Mouse (Mus musculus) embryonic facial prominence, embryonic 14.5 days (tissue): Measurements from ENCODE around the gene Ribc2. TPM values are rescaled to one million over a fixed set of nuclear protein-coding genes. Genes with fewer than 3 reads are reported as not detected.
A peak's percentile ranks its signal among the peaks of the same experiment; 100 is the strongest.

Experiments used
- ATAC-seq: fragments of 200-750 bp; cut with Nextera tagmentation; 2 replicates; pipeline ENCODE4 v1.8.0; 2017; ENCODE audit warnings: low read depth, moderate number of reproducible peaks, moderate TSS enrichment
- DNase-seq: peaks from one replicate; pipeline ENCODE4 v3.0.0-alpha.2; 2015; ENCODE audit warnings: low spot score
- H3K27ac ChIP-seq: fragments of 300-500 bp; sonication (generic); replicated peaks from 2 replicates; pipeline ENCODE4 v1.5.1; 2014; ENCODE audit warnings: low read depth, mild to moderate bottlenecking, low read length, moderate library complexity
- H3K27me3 ChIP-seq: fragments of 300-500 bp; sonication (generic); replicated peaks from 2 replicates; pipeline ENCODE4 v1.6.1; 2014; ENCODE audit warnings: low read length; ENCODE audit not compliant: control insufficient read depth, insufficient read depth
- H3K36me3 ChIP-seq: fragments of 300-500 bp; sonication (generic); 2 replicates; pipeline ENCODE4 v1.6.1; 2014; ENCODE audit warnings: low read length, mixed read lengths; ENCODE audit not compliant: control insufficient read depth, insufficient read depth
- H3K4me1 ChIP-seq: fragments of 300-500 bp; sonication (generic); 2 replicates; pipeline ENCODE4 v1.6.1; 2014; ENCODE audit warnings: antibody characterized with exemption, low read length; ENCODE audit not compliant: control insufficient read depth, insufficient read depth
- H3K4me2 ChIP-seq: fragments of 300-500 bp; sonication (generic); 2 replicates; pipeline ENCODE4 v1.6.1; 2014; ENCODE audit warnings: low read depth, mild to moderate bottlenecking, low read length, moderate library complexity, mixed read lengths
- H3K4me3 ChIP-seq: fragments of 300-500 bp; sonication (generic); 2 replicates; pipeline ENCODE4 v1.5.1; 2014; ENCODE audit warnings: low read depth, mild to moderate bottlenecking, low read length
- H3K9ac ChIP-seq: fragments of 300-500 bp; sonication (generic); 2 replicates; pipeline ENCODE4 v1.6.1; 2014; ENCODE audit warnings: low read depth, mild to moderate bottlenecking, low read length, moderate library complexity, mixed read lengths
- H3K9me3 ChIP-seq: fragments of 300-500 bp; sonication (generic); 2 replicates; pipeline ENCODE4 v1.6.1; 2016; ENCODE audit warnings: low read length; ENCODE audit not compliant: control insufficient read depth
- WGBS: fragments of 180-500 bp; shearing (Covaris S2); extraction: QIAGEN DNeasy Blood & Tissue Kit; methylation state at CpG from one replicate; pipeline ENCODE4 v1.1.7; 2014; 5-methylcytosine and 5-hydroxymethylcytosine counted together
- polyA plus RNA-seq: library from polyadenylated mRNA; unstranded; fragments of >200 nt; fragmentation: Nextera tagmentation; extraction: Ambion mirVana; gene quantifications from 2 replicates; pipeline ENCODE4 v1.2.1, GENCODE M21; 2014

Ribc2 gene
- 0.67 and 0.69 TPM in 2 replicates for polyA plus RNA-seq

DNA sequence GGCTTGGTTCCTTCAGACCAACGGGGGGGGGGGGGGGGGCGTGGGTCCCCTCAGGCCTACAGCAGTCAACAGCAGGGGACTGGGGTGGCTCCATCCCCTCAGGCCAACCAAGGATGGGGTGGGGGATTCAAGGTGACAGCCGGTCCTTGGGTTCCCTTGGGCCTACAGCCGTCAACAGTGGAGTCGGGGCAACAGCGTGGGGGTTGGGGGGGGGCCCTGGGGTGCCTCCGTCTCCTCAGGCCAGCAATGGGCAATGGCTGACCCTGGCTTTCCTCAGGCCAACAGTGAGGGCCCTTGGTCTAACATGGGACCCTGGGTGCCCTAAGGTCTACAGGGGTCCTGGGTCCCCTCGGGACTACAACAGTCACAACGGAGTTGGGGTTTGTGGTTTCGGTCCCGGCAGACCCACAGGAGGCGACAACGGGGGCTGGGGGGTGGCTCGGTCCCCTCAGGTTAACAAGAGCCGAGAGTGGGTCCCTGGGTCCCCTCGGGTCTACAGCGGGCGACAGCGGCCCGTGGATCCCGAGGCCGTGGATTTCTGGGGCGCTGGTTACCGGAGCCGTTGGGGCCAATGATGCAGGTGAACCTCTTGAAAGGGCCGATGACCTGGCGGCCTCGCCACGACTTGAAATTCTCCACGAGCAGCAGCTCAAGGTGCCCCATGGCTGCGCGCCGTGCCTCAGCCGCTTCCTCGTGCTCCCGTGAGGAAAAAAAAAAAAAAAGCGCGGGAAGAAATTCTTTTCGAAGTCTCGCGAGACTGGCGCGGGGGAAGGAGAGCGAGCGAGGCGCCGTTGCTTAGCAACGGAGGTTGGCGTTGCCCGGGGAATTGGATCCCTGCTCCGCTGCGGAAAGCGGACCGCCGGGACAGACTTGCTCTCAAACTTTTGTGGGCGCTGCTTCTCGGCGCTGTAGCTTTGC lies at the start of gene Ribc2, which contains the start of gene Smc1b:
TSS of gene Ribc2 (plus strand) at position 804 of the 918 bp plus-strand sequence.
TSS of gene Smc1b (minus strand) at position 690 of the 918 bp plus-strand sequence.
- H3K36me3 ChIP-seq: no peaks in the 10 kb centered on the region
- H3K4me1 ChIP-seq: peaks cover 10% of the 10 kb centered on the region
- ATAC-seq: peak; percentile 51; the same call in 1 of the 2 replicates
- DNase-seq: peak; percentile 95
- H3K9ac ChIP-seq: peak within 1 kb of the TSS; percentile 26; the same call in 1 of the 2 replicates
- no peaks in the 10 kb centered on the region for H3K9me3 ChIP-seq
- H3K27me3 ChIP-seq: no peaks in the 10 kb centered on the region
- peak within 1 kb of the TSS; percentile 56 for H3K4me2 ChIP-seq
- H3K4me3 ChIP-seq: peak within 1 kb of the TSS; percentile 33
- WGBS: 34% methylated on average over 47 of the region's 58 CpGs
- no peak within 1 kb of the TSS; the same call in 1 of the 2 replicates for H3K27ac ChIP-seq

DNA sequence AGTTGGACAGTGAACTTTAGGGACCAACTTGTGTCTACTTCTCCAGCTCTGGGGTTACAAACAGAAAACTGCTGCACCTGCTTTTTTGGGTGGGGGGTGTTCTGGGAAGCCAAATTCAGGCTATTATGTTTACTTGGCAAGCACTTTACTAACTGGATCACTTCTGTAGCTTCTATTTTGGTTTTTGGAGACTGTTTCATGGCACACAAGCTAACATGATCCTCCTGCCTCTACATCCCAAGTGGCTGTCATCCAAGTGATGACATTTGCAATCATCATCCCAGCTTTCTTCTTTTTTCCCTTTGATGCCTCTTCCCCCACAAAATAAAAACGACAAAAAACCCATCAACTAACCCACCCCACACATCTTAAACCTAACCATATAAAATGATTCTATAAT lies 46.2 kb upstream of the Ribc2 start:
- Histone ChIP-seq H3K27me3 (no peaks in the 10 kb centered on the region), H3K36me3 (no peaks in the 10 kb centered on the region), H3K4me1 (no peaks in the 10 kb centered on the region), H3K9ac (no peak overlapping the region), H3K4me2 (no peak overlapping the region), H3K4me3 (no peak overlapping the region), H3K27ac (no peak overlapping the region), H3K9me3 (no peaks in the 10 kb centered on the region)
- DNase-seq: no peak
- ATAC-seq: no peak
- WGBS: 52% methylated on average over 1 of the region's 1 CpGs

DNA sequence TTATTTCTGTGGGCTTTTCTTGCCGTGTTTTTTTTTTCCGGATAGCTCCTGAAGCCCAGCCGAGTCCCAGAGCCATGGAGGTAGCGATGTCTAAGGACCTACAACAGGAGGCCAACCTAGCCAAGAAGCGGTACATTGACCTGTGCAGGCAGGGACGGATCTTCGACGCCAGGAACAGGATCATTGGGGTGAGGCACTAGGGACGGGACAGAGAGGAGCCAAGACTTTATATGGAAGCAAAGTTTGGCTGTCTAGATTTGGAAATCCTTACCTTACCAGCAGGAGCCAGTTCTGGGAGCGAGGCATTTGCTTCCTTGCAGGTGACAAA lies 279 bp downstream of the Ribc2 start:
- Histone ChIP-seq H3K9ac (peak overlapping the region; percentile 26; the same call in 1 of the 2 replicates), H3K36me3 (no peaks in the 10 kb centered on the region), H3K27ac (no peak overlapping the region; the same call in 1 of the 2 replicates), H3K4me2 (peak overlapping the region; percentile 56), H3K9me3 (no peaks in the 10 kb centered on the region), H3K27me3 (no peaks in the 10 kb centered on the region), H3K4me1 (peaks cover 10% of the 10 kb centered on the region), H3K4me3 (peak overlapping the region; percentile 33)
- WGBS: 15% methylated on average over 10 of the region's 10 CpGs
- DNase-seq (no peak), ATAC-seq (0 out of 2 replicates have a peak, but pooled peaks have one; percentile 23)

DNA sequence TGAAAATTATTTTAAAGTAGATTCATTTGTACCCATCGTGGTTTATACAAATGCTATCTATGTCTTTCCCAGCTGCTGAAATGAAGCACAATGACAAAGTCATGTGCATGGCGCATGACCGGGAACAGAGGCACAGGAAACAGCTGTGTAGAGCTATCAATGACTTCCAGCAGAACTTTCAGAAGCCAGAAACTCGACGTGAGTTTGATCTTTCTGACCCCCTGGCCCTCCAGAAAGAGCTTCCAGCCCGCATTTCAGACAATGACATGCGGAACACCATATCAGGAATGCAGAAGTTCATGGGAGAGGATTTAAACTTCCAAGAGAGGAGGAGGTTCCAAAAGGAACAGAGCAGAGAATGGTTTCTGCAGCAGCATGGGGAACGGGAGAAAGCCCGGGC lies 3.3 kb downstream of the Ribc2 start:
- DNase-seq: peak; percentile 23
- Histone ChIP-seq H3K9ac (no peak overlapping the region), H3K27me3 (no peaks in the 10 kb centered on the region), H3K4me1 (peaks cover 10% of the 10 kb centered on the region), H3K4me3 (no peak overlapping the region), H3K36me3 (no peaks in the 10 kb centered on the region), H3K9me3 (no peaks in the 10 kb centered on the region), H3K4me2 (no peak overlapping the region), H3K27ac (no peak overlapping the region)
- no peak for ATAC-seq
- WGBS: 31% methylated on average over 9 of the region's 9 CpGs

DNA sequence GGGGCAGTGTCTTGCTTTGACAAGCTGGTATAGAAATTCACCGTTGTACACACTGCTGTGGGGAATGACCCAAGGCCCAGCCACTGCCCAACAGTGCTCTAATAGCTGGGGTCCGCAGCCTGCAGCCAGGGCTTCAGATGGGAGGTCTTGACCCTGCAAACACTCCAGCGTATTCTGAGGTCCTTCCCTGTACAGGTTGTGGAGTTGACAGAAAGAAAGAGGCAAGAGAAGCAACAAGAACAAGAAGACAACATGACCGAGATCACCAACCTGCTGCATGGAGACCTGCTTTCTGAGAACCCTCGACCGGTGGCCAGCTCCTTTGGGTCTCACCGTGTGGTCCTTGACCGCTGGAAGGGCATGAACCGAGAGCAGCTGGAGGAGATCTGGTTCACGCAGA lies 9.4 kb downstream of the Ribc2 start:
- no peaks in the 10 kb centered on the region for H3K4me1 ChIP-seq
- no peaks in the 10 kb centered on the region for H3K9me3 ChIP-seq
- no peak overlapping the region for H3K27ac ChIP-seq
- no peak overlapping the region for H3K4me3 ChIP-seq
- H3K27me3 ChIP-seq: no peaks in the 10 kb centered on the region
- WGBS: 78% methylated on average over 10 of the region's 10 CpGs
- no peak overlapping the region for H3K9ac ChIP-seq
- ATAC-seq (no peak), DNase-seq (no peak)
- no peak overlapping the region for H3K4me2 ChIP-seq
- H3K36me3 ChIP-seq: no peaks in the 10 kb centered on the region

DNA sequence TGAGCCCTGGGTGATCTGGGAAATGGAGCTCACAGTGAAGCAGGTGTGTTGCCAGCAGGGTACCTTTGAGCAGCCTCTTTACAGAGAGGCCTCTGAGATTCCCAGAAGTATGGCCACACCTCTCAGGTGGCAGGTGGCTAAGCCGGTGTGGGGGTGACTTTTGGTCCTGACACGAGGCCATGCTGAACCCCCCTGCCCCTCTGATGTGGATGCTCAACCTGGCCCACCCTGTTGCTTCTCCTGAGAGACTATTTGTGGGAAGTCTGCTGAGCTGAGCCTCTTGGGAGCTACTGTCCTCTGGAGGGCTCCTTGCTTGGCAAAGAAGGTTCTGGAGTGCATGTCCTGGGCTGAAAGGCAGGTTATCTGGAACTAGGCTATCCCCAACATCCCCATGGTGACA lies 10.6 kb downstream of the Ribc2 start:
- 58% methylated on average over 2 of the region's 2 CpGs for WGBS
- H3K27me3 ChIP-seq: no peaks in the 10 kb centered on the region
- H3K9me3 ChIP-seq: no peaks in the 10 kb centered on the region
- no peak overlapping the region for H3K4me3 ChIP-seq
- no peaks in the 10 kb centered on the region for H3K36me3 ChIP-seq
- H3K9ac ChIP-seq: no peak overlapping the region
- ATAC-seq (no peak), DNase-seq (no peak)
- H3K4me1 ChIP-seq: no peaks in the 10 kb centered on the region
- no peak overlapping the region for H3K4me2 ChIP-seq
- no peak overlapping the region for H3K27ac ChIP-seq

DNA sequence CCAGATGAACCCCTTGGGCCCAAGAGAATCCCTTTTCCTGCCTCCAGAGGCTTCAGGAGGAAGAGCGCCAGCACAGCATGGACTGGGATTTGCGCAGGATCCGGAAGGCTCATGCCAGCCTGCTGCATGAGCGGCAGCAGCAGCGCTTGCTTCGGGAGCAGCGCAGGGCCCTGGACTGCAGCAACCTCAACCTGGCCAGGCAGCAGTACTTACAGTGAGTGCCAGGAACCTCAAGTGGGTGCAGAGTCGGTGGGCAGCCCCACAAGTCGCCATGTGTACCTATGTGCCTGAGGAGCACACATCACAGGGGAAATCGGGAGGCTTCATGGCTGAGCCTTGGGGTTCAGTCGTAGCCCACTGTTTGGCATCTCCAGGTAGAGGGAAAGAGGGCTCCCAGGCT lies 11.3 kb downstream of the Ribc2 start:
- DNase-seq: no peak
- WGBS: 87% methylated on average over 11 of the region's 11 CpGs

DNA sequence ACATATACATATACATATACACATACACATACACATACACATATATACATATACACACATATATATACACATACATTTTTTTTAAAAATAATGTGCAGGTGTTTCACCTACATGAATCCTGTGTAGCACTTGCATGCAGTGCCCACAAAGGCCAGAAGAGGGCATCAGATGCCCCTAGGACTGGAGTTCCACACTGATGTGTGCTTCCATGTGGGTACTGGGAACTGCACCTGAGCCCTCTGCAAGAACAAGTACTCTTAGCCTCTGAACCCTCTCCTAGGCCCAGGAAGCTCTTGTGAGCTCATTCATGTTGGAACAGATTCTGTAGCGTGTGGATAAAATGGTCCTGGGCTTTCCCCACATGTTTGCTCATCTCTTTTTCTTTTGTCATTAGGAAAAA lies 11.9 kb downstream of the Ribc2 start:
- no peaks in the 10 kb centered on the region for H3K4me1 ChIP-seq
- H3K27ac ChIP-seq: no peak overlapping the region
- H3K4me3 ChIP-seq: no peak overlapping the region
- H3K36me3 ChIP-seq: no peaks in the 10 kb centered on the region
- H3K9ac ChIP-seq: no peak overlapping the region
- no peaks in the 10 kb centered on the region for H3K9me3 ChIP-seq
- DNase-seq: no peak
- no peaks in the 10 kb centered on the region for H3K27me3 ChIP-seq
- H3K4me2 ChIP-seq: no peak overlapping the region
- no peak for ATAC-seq
- 96% methylated on average over 1 of the region's 1 CpGs for WGBS

More for the DNA sequence above, 11.3 kb downstream of the Ribc2 start:
- ATAC-seq: no peak
- H3K4me1 ChIP-seq: no peaks in the 10 kb centered on the region
- H3K36me3 ChIP-seq: no peaks in the 10 kb centered on the region
- H3K4me3 ChIP-seq: no peak overlapping the region
- no peaks in the 10 kb centered on the region for H3K27me3 ChIP-seq
- H3K4me2 ChIP-seq: no peak overlapping the region
- no peak overlapping the region for H3K9ac ChIP-seq
- no peak overlapping the region for H3K27ac ChIP-seq
- H3K9me3 ChIP-seq: no peaks in the 10 kb centered on the region
